8 mouse cellular contexts compared by ENCODE assay signal in genomic region chr13:23685966-23686365, GRCm38 (mm10). TPM values are rescaled to one million over a fixed set of nuclear protein-coding genes. Genes with fewer than 3 reads are reported as not detected.
DNase-seq lines count a peak whose midpoint lies in the region; ATAC-seq and TF ChIP-seq lines count a peak whose summit lies in the region.
"Had no signal": no experiment of that assay in that cellular context is flagged by ENCODE, and none has a peak within 500 bp of the region (broad histone marks: within the 10 kb centered on the region; RNA-seq: fewer than 3 reads in every experiment).

No protein-coding gene starts in this region.

- WGBS in forebrain, embryonic 13.5 days = 33% methylated on average over 4 of the region's 4 CpGs
- 61% methylated on average over 4 of the region's 4 CpGs for WGBS in liver, embryonic 12.5 days (ENCODE audit: insufficient replicate concordance)
- 17% methylated on average over 4 of the region's 4 CpGs for WGBS in cerebellum, adult 2 months

- H3K9ac ChIP-seq in forebrain, embryonic 13.5 days = peak overlapping the region; percentile 81
- peak overlapping the region; percentile 82 for H3K9ac ChIP-seq in liver, embryonic 12.5 days

- H3K27me3 ChIP-seq in forebrain, embryonic 13.5 days = no peaks in the 10 kb centered on the region
- H3K27me3 ChIP-seq in liver, embryonic 12.5 days (replicated peaks) = no peaks in the 10 kb centered on the region
- no peaks in the 10 kb centered on the region for H3K27me3 ChIP-seq in cerebellum, adult 2 months (ENCODE audit: control insufficient read depth, insufficient read depth, low read length)

- peak overlapping the region; percentile 98 for H3K27ac ChIP-seq in forebrain, embryonic 13.5 days
- peak overlapping the region; percentile 99 for H3K27ac ChIP-seq in liver, embryonic 12.5 days
- H3K27ac ChIP-seq in cerebellum, adult 2 months (ENCODE audit: insufficient read depth, low read length) = no peak overlapping the region

- no peaks in the 10 kb centered on the region for H3K9me3 ChIP-seq in forebrain, embryonic 13.5 days (replicated peaks)
- no peaks in the 10 kb centered on the region for H3K9me3 ChIP-seq in liver, embryonic 12.5 days (replicated peaks)

- ATAC-seq in forebrain, embryonic 13.5 days = no peak
- no peak for ATAC-seq in liver, embryonic 12.5 days
- ATAC-seq in frontal cortex, adult (ENCODE audit: low TSS enrichment) = no peak

- H3K4me2 ChIP-seq in forebrain, embryonic 13.5 days = peak overlapping the region; percentile 68
- H3K4me2 ChIP-seq in liver, embryonic 12.5 days = peak overlapping the region; percentile 78

- DNase-seq in 3134 (ENCODE audit: extremely low read depth, insufficient read length, low spot score) (peak; percentile 36), 3T3-L1 (ENCODE audit: low read depth, low spot score) (peak; percentile 37)
- no peak for DNase-seq in cerebellum, postnatal 4 days (ENCODE audit: low spot score in 2 of 2)
- no peak for DNase-seq in cerebellum, adult 2 months
- DNase-seq: cerebellum, adult 11 months had no signal

- no peak for TF ChIP-seq POLR2A in cerebellum, adult 2 months (IDR thresholded peaks at IDR 0.05; ENCODE audit: borderline replicate concordance, insufficient read depth, low read length)

- peaks cover 22% of the 10 kb centered on the region for H3K4me1 ChIP-seq in forebrain, embryonic 13.5 days
- peaks cover 61% of the 10 kb centered on the region for H3K4me1 ChIP-seq in liver, embryonic 12.5 days
- peaks cover 5% of the 10 kb centered on the region; the same call in 1 of the 2 replicates for H3K4me1 ChIP-seq in cerebellum, adult 2 months (ENCODE audit: control insufficient read depth, insufficient read depth, low read length)

- TF ChIP-seq CTCF in cerebellum, adult 2 months (IDR thresholded peaks at IDR 0.05; ENCODE audit: borderline replicate concordance, insufficient read depth, low read depth, low read length) = no peak

- H3K36me3 ChIP-seq in forebrain, embryonic 13.5 days (ENCODE audit: poor library complexity, severe bottlenecking) = no peaks in the 10 kb centered on the region
- H3K36me3 ChIP-seq in liver, embryonic 12.5 days = peaks cover 4% of the 10 kb centered on the region; the same call in 1 of the 2 replicates

- peak overlapping the region; percentile 51 for H3K4me3 ChIP-seq in forebrain, embryonic 13.5 days
- H3K4me3 ChIP-seq in liver, embryonic 12.5 days = peak overlapping the region; percentile 60
- no peak overlapping the region for H3K4me3 ChIP-seq in cerebellum, adult 2 months (replicated peaks; ENCODE audit: insufficient read depth, low read depth, low read length)

RNA-seq across cellular contexts. Expression of gene Hist1h2bc, which starts 2.0 kb away (rescaled TPM):
- polyA plus RNA-seq in forebrain, embryonic 13.5 days (2015; fragmentation: Nextera tagmentation; extraction: Ambion mirVana) = 34.1 and 41.4 TPM in 2 replicates
- 75.3 and 75.6 TPM in 2 replicates for polyA plus RNA-seq in liver, embryonic 12.5 days (2016; fragmentation: Nextera tagmentation; extraction: Ambion mirVana)
- 109 and 119 TPM in 2 replicates for polyA plus RNA-seq in cerebellum, adult 2 months (2012; rRNA removed)

RNA-seq across cellular contexts. Expression of gene Hist1h2ac, which starts 2.2 kb away (rescaled TPM):
- 1.0 and 1.3 TPM in 2 replicates for polyA plus RNA-seq in forebrain, embryonic 13.5 days (2015; fragmentation: Nextera tagmentation; extraction: Ambion mirVana)
- polyA plus RNA-seq in liver, embryonic 12.5 days (2016; fragmentation: Nextera tagmentation; extraction: Ambion mirVana) = 0.91 and 1.3 TPM in 2 replicates
- polyA plus RNA-seq in cerebellum, adult 2 months (2012; rRNA removed) = 0.85 and 1.1 TPM in 2 replicates

RNA-seq across cellular contexts. Expression of gene Hist1h1t, which starts 9.6 kb away (rescaled TPM):
- polyA plus RNA-seq in forebrain, embryonic 13.5 days (2015; fragmentation: Nextera tagmentation; extraction: Ambion mirVana) = not detected in 2 replicates
- polyA plus RNA-seq in liver, embryonic 12.5 days (2016; fragmentation: Nextera tagmentation; extraction: Ambion mirVana) = not detected in 2 replicates
- not detected in 2 replicates for polyA plus RNA-seq in cerebellum, adult 2 months (2012; rRNA removed)

RNA-seq across cellular contexts. Expression of gene Hist1h4c, which starts 12.3 kb away (rescaled TPM):
- 6.5 and 7.9 TPM in 2 replicates for polyA plus RNA-seq in forebrain, embryonic 13.5 days (2015; fragmentation: Nextera tagmentation; extraction: Ambion mirVana)
- polyA plus RNA-seq in liver, embryonic 12.5 days (2016; fragmentation: Nextera tagmentation; extraction: Ambion mirVana) = 8.6 and 11.6 TPM in 2 replicates
- 5.8 and 9.1 TPM in 2 replicates for polyA plus RNA-seq in cerebellum, adult 2 months (2012; rRNA removed)

RNA-seq across cellular contexts. Expression of gene Hfe, which starts 24.7 kb away (rescaled TPM):
- polyA plus RNA-seq in forebrain, embryonic 13.5 days (2015; fragmentation: Nextera tagmentation; extraction: Ambion mirVana) = 2.2 and 2.8 TPM in 2 replicates
- polyA plus RNA-seq in liver, embryonic 12.5 days (2016; fragmentation: Nextera tagmentation; extraction: Ambion mirVana) = 4.9 and 5.7 TPM in 2 replicates
- 6.2 and 7.1 TPM in 2 replicates for polyA plus RNA-seq in cerebellum, adult 2 months (2012; rRNA removed)

Comparison
In these comparisons a context has a peak if more than half of its experiments do, and no peak if none do; other contexts are left out.
1. DNase-seq: peak in 3134 (single experiment) and 3T3-L1 (single experiment); none in cerebellum, postnatal 4 days (0 of 2) and cerebellum, adult 2 months (0 of 2).